Mouse (Mus musculus) gonadal fat pad, adult 2 months (tissue): ENCODE data around the gene Rgl1. TPM values are rescaled to one million over a fixed set of nuclear protein-coding genes. Genes with fewer than 3 reads are reported as not detected.

Experiments used
- DNase-seq: peaks from one replicate; pipeline ENCODE4 v3.0.0-alpha.2; 2012; ENCODE audit warnings: low read depth
- polyA plus RNA-seq: library from polyadenylated mRNA; depleted of rRNA; stranded (reverse); fragments of >200 nt; gene quantifications from 2 replicates; pipeline ENCODE4 v1.2.3, GENCODE M21; 2012

The Rgl1 gene
- polyA plus RNA-seq, 1 experiment: 21.5 TPM

- no peak for DNase-seq
These were observed 178.7 kb downstream of the Rgl1 start for GRCm38 (mm10) chr1:152587431-152587830.

GRCm38 (mm10) chr1:152585385-152585984 lies 180.7 kb downstream of the Rgl1 start:
- no peak for DNase-seq

GRCm38 (mm10) chr1:152584933-152585332 lies 181.2 kb downstream of the Rgl1 start:
- DNase-seq: no peak

GRCm38 (mm10) chr1:152581127-152581905 lies 184.8 kb downstream of the Rgl1 start:
- no peak for DNase-seq

GRCm38 (mm10) chr1:152578944-152579343 lies 187.2 kb downstream of the Rgl1 start:
- no peak for DNase-seq

- DNase-seq: no peak
These were observed 187.9 kb downstream of the Rgl1 start for GRCm38 (mm10) chr1:152578108-152578721.

GRCm38 (mm10) chr1:152576614-152577144 lies 189.5 kb downstream of the Rgl1 start:
- DNase-seq: no peak

- no peak for DNase-seq
These were observed 191.1 kb downstream of the Rgl1 start for GRCm38 (mm10) chr1:152575096-152575495.

GRCm38 (mm10) chr1:152573470-152574059 lies 192.6 kb downstream of the Rgl1 start:
- no peak for DNase-seq

- DNase-seq: no peak
These were observed 193.2 kb downstream of the Rgl1 start for GRCm38 (mm10) chr1:152572755-152573469.

- no peak for DNase-seq
These were observed 194.8 kb downstream of the Rgl1 start for GRCm38 (mm10) chr1:152571340-152571739.

- DNase-seq: no peak
These were observed 195.5 kb downstream of the Rgl1 start for GRCm38 (mm10) chr1:152570681-152571080.

- DNase-seq: no peak
These were observed 202.9 kb downstream of the Rgl1 start for GRCm38 (mm10) chr1:152563282-152563681.

- DNase-seq: no peak
These were observed 203.3 kb downstream of the Rgl1 start for GRCm38 (mm10) chr1:152562877-152563276.

GRCm38 (mm10) chr1:152560477-152560876 lies 205.7 kb downstream of the Rgl1 start:
- no peak for DNase-seq

- no peak for DNase-seq
These were observed 209.4 kb downstream of the Rgl1 start for GRCm38 (mm10) chr1:152556576-152557281.

GRCm38 (mm10) chr1:152555944-152556573 lies 210.1 kb downstream of the Rgl1 start:
- no peak for DNase-seq

GRCm38 (mm10) chr1:152553912-152554547 lies 212.1 kb downstream of the Rgl1 start:
- DNase-seq: no peak

- no peak for DNase-seq
These were observed 215.2 kb downstream of the Rgl1 start for GRCm38 (mm10) chr1:152550973-152551372.

GRCm38 (mm10) chr1:152550544-152550943 lies 215.6 kb downstream of the Rgl1 start:
- DNase-seq: no peak
